Mouse (Mus musculus): Measurements from ENCODE around the gene Kcns1. TPM values are rescaled to one million over a fixed set of nuclear protein-coding genes. Genes with fewer than 3 reads are reported as not detected.
A peak's percentile ranks its signal among the peaks of the same experiment; 100 is the strongest.

The Kcns1 gene
- polyA plus RNA-seq, 1 experiment from 2014 or later: 0.27 TPM

GRCm38 (mm10) chr2:164194959-164195630 lies 24.2 kb upstream of the Kcns1 start:
- H3K4me2 ChIP-seq (ENCODE audit: low read length): no peak overlapping the region
- H3K36me3 ChIP-seq (ENCODE audit: control insufficient read depth, insufficient read depth, low read length): no peaks in the 10 kb centered on the region
- H3K4me3 ChIP-seq (ENCODE audit: low read depth, low read length): no peak overlapping the region
- H3K27ac ChIP-seq (ENCODE audit: low read depth, low read length): no peak overlapping the region
- DNase-seq (ENCODE audit: low spot score) (no peak), ATAC-seq (no peak)
- no peaks in the 10 kb centered on the region for H3K27me3 ChIP-seq (replicated peaks; ENCODE audit: control insufficient read depth, insufficient read depth, low read length)
- no peaks in the 10 kb centered on the region for H3K4me1 ChIP-seq (ENCODE audit: control insufficient read depth, insufficient read depth, low read length)
- H3K9me3 ChIP-seq (replicated peaks; ENCODE audit: control insufficient read depth, low read length): no peaks in the 10 kb centered on the region
- no peak overlapping the region for H3K9ac ChIP-seq (ENCODE audit: low read length)
- WGBS: 80% methylated on average over 5 of the region's 5 CpGs

- DNase-seq (ENCODE audit: low spot score): no peak
- H3K27ac ChIP-seq (ENCODE audit: low read depth, low read length): no peak overlapping the region
- H3K4me2 ChIP-seq (ENCODE audit: low read length): no peak overlapping the region
- ATAC-seq: no peak
- no peaks in the 10 kb centered on the region for H3K36me3 ChIP-seq (ENCODE audit: control insufficient read depth, insufficient read depth, low read length)
- H3K4me1 ChIP-seq (ENCODE audit: control insufficient read depth, insufficient read depth, low read length): no peaks in the 10 kb centered on the region
- H3K27me3 ChIP-seq (replicated peaks; ENCODE audit: control insufficient read depth, insufficient read depth, low read length): no peaks in the 10 kb centered on the region
- H3K9ac ChIP-seq (ENCODE audit: low read length): no peak overlapping the region
- no peaks in the 10 kb centered on the region for H3K9me3 ChIP-seq (replicated peaks; ENCODE audit: control insufficient read depth, low read length)
- no peak overlapping the region for H3K4me3 ChIP-seq (ENCODE audit: low read depth, low read length)
Observed at GRCm38 (mm10) chr2:164192279-164192678, 21.4 kb upstream of the Kcns1 start.

GRCm38 (mm10) chr2:164190576-164190975 lies 19.7 kb upstream of the Kcns1 start, which contains the start of gene Wfdc12:
Wfdc12 (minus strand) TSS chr2:164190608.
- H3K27ac ChIP-seq (ENCODE audit: low read depth, low read length): no peak within 1 kb of the TSS
- 78% methylated on average over 6 of the region's 6 CpGs for WGBS
- no peaks in the 10 kb centered on the region for H3K36me3 ChIP-seq (ENCODE audit: control insufficient read depth, insufficient read depth, low read length)
- DNase-seq (ENCODE audit: low spot score) (no peak), ATAC-seq (no peak)
- H3K27me3 ChIP-seq (replicated peaks; ENCODE audit: control insufficient read depth, insufficient read depth, low read length): no peaks in the 10 kb centered on the region
- H3K4me3 ChIP-seq (ENCODE audit: low read depth, low read length): no peak within 1 kb of the TSS
- no peaks in the 10 kb centered on the region for H3K9me3 ChIP-seq (replicated peaks; ENCODE audit: control insufficient read depth, low read length)
- H3K4me1 ChIP-seq (ENCODE audit: control insufficient read depth, insufficient read depth, low read length): no peaks in the 10 kb centered on the region
- H3K9ac ChIP-seq (ENCODE audit: low read length): no peak within 1 kb of the TSS
- H3K4me2 ChIP-seq (ENCODE audit: low read length): no peak within 1 kb of the TSS

GRCm38 (mm10) chr2:164188722-164189121 lies 17.8 kb upstream of the Kcns1 start:
- Histone ChIP-seq H3K9ac (ENCODE audit: low read length) (no peak overlapping the region), H3K36me3 (ENCODE audit: control insufficient read depth, insufficient read depth, low read length) (no peaks in the 10 kb centered on the region), H3K4me3 (ENCODE audit: low read depth, low read length) (no peak overlapping the region), H3K4me2 (ENCODE audit: low read length) (no peak overlapping the region), H3K4me1 (ENCODE audit: control insufficient read depth, insufficient read depth, low read length) (no peaks in the 10 kb centered on the region), H3K9me3 (replicated peaks; ENCODE audit: control insufficient read depth, low read length) (no peaks in the 10 kb centered on the region), H3K27me3 (replicated peaks; ENCODE audit: control insufficient read depth, insufficient read depth, low read length) (no peaks in the 10 kb centered on the region), H3K27ac (ENCODE audit: low read depth, low read length) (no peak overlapping the region)
- WGBS: 31% methylated on average over 5 of the region's 5 CpGs
- DNase-seq (ENCODE audit: low spot score): peak; percentile 20
- no peak for ATAC-seq

GRCm38 (mm10) chr2:164184145-164184719 lies 13.3 kb upstream of the Kcns1 start:
- Histone ChIP-seq H3K4me2 (ENCODE audit: low read length) (no peak overlapping the region), H3K27ac (ENCODE audit: low read depth, low read length) (no peak overlapping the region), H3K4me3 (ENCODE audit: low read depth, low read length) (no peak overlapping the region), H3K36me3 (ENCODE audit: control insufficient read depth, insufficient read depth, low read length) (no peaks in the 10 kb centered on the region), H3K9me3 (replicated peaks; ENCODE audit: control insufficient read depth, low read length) (no peaks in the 10 kb centered on the region), H3K4me1 (ENCODE audit: control insufficient read depth, insufficient read depth, low read length) (no peaks in the 10 kb centered on the region), H3K27me3 (replicated peaks; ENCODE audit: control insufficient read depth, insufficient read depth, low read length) (no peaks in the 10 kb centered on the region), H3K9ac (ENCODE audit: low read length) (no peak overlapping the region)
- ATAC-seq (no peak), DNase-seq (ENCODE audit: low spot score) (peak; percentile 17)
- WGBS: 29% methylated on average over 9 of the region's 9 CpGs

- H3K36me3 ChIP-seq (ENCODE audit: control insufficient read depth, insufficient read depth, low read length): no peaks in the 10 kb centered on the region
- no peaks in the 10 kb centered on the region for H3K9me3 ChIP-seq (replicated peaks; ENCODE audit: control insufficient read depth, low read length)
- ATAC-seq (no peak), DNase-seq (ENCODE audit: low spot score) (no peak)
- no peak overlapping the region for H3K27ac ChIP-seq (ENCODE audit: low read depth, low read length)
- no peaks in the 10 kb centered on the region for H3K27me3 ChIP-seq (replicated peaks; ENCODE audit: control insufficient read depth, insufficient read depth, low read length)
- H3K4me3 ChIP-seq (ENCODE audit: low read depth, low read length): no peak overlapping the region
- H3K4me1 ChIP-seq (ENCODE audit: control insufficient read depth, insufficient read depth, low read length): no peaks in the 10 kb centered on the region
- WGBS: 67% methylated on average over 9 of the region's 9 CpGs
- no peak overlapping the region for H3K9ac ChIP-seq (ENCODE audit: low read length)
- H3K4me2 ChIP-seq (ENCODE audit: low read length): no peak overlapping the region
Observed at GRCm38 (mm10) chr2:164183340-164183739, 12.4 kb upstream of the Kcns1 start.

GRCm38 (mm10) chr2:164182692-164183255 lies 11.9 kb upstream of the Kcns1 start, which contains the start of gene Wfdc5:
Wfdc5 (minus strand) TSS chr2:164182742.
- no peak within 1 kb of the TSS for H3K4me2 ChIP-seq (ENCODE audit: low read length)
- H3K9me3 ChIP-seq (replicated peaks; ENCODE audit: control insufficient read depth, low read length): no peaks in the 10 kb centered on the region
- H3K27ac ChIP-seq (ENCODE audit: low read depth, low read length): no peak within 1 kb of the TSS
- DNase-seq (ENCODE audit: low spot score) (no peak), ATAC-seq (no peak)
- H3K36me3 ChIP-seq (ENCODE audit: control insufficient read depth, insufficient read depth, low read length): no peaks in the 10 kb centered on the region
- H3K4me3 ChIP-seq (ENCODE audit: low read depth, low read length): no peak within 1 kb of the TSS
- no peaks in the 10 kb centered on the region for H3K4me1 ChIP-seq (ENCODE audit: control insufficient read depth, insufficient read depth, low read length)
- no peaks in the 10 kb centered on the region for H3K27me3 ChIP-seq (replicated peaks; ENCODE audit: control insufficient read depth, insufficient read depth, low read length)
- WGBS: 89% methylated on average over 7 of the region's 7 CpGs
- H3K9ac ChIP-seq (ENCODE audit: low read length): no peak within 1 kb of the TSS

- no peak for ATAC-seq
- H3K27me3 ChIP-seq (replicated peaks; ENCODE audit: control insufficient read depth, insufficient read depth, low read length): no peaks in the 10 kb centered on the region
- no peak overlapping the region for H3K4me2 ChIP-seq (ENCODE audit: low read length)
- H3K36me3 ChIP-seq (ENCODE audit: control insufficient read depth, insufficient read depth, low read length): no peaks in the 10 kb centered on the region
- no peak overlapping the region for H3K9ac ChIP-seq (ENCODE audit: low read length)
- H3K4me3 ChIP-seq (ENCODE audit: low read depth, low read length): no peak overlapping the region
- WGBS: 84% methylated on average over 4 of the region's 4 CpGs
- H3K4me1 ChIP-seq (ENCODE audit: control insufficient read depth, insufficient read depth, low read length): no peaks in the 10 kb centered on the region
- H3K9me3 ChIP-seq (replicated peaks; ENCODE audit: control insufficient read depth, low read length): no peaks in the 10 kb centered on the region
- H3K27ac ChIP-seq (ENCODE audit: low read depth, low read length): no peak overlapping the region
- no peak for DNase-seq (ENCODE audit: low spot score)
Observed at GRCm38 (mm10) chr2:164180770-164181169, 9.9 kb upstream of the Kcns1 start.

- no peaks in the 10 kb centered on the region for H3K9me3 ChIP-seq (replicated peaks; ENCODE audit: control insufficient read depth, low read length)
- H3K9ac ChIP-seq (ENCODE audit: low read length): no peak overlapping the region
- 38% methylated on average over 3 of the region's 3 CpGs for WGBS
- no peaks in the 10 kb centered on the region for H3K4me1 ChIP-seq (ENCODE audit: control insufficient read depth, insufficient read depth, low read length)
- DNase-seq (ENCODE audit: low spot score) (peak; percentile 20), ATAC-seq (no peak)
- H3K27ac ChIP-seq (ENCODE audit: low read depth, low read length): no peak overlapping the region
- no peaks in the 10 kb centered on the region for H3K27me3 ChIP-seq (replicated peaks; ENCODE audit: control insufficient read depth, insufficient read depth, low read length)
- H3K4me2 ChIP-seq (ENCODE audit: low read length): no peak overlapping the region
- H3K36me3 ChIP-seq (ENCODE audit: control insufficient read depth, insufficient read depth, low read length): no peaks in the 10 kb centered on the region
- H3K4me3 ChIP-seq (ENCODE audit: low read depth, low read length): no peak overlapping the region
Observed at GRCm38 (mm10) chr2:164180124-164180523, 9.2 kb upstream of the Kcns1 start.
